Mouse (Mus musculus) E14TG2a.4 (cell line): ENCODE measurements around the gene Spef1.

Experiments
- H3K27me3 ChIP-seq: 2 replicates; pipeline ENCODE4 v1.6.1; 2014; ENCODE audit warnings: low read length, control low read depth; ENCODE audit not compliant: insufficient read depth
- H3K36me3 ChIP-seq: 2 replicates; pipeline ENCODE4 v1.6.1; 2014; ENCODE audit warnings: low read length, control low read depth; ENCODE audit not compliant: insufficient read depth
- H3K4me1 ChIP-seq: replicated peaks from 2 replicates; pipeline ENCODE4 v1.6.1; 2014; ENCODE audit warnings: low read depth, low read length, control low read depth
- H3K4me3 ChIP-seq: replicated peaks from 2 replicates; pipeline ENCODE4 v1.5.1; 2014; ENCODE audit warnings: mild to moderate bottlenecking, low read length
- H3K9me3 ChIP-seq: 2 replicates; pipeline ENCODE4 v1.6.1; 2014; ENCODE audit warnings: low read length, control low read depth
- CTCF ChIP-seq: conservative IDR thresholded peaks from 2 replicates; pipeline ENCODE4 v1.5.1; 2014; ENCODE audit warnings: low read length
- NANOG ChIP-seq: IDR thresholded peaks from 2 replicates; pipeline ENCODE4 v1.6.1; 2014; ENCODE audit warnings: borderline replicate concordance, low read length, mixed read lengths
- POU5F1 ChIP-seq: IDR thresholded peaks from 2 replicates; pipeline ENCODE4 v1.6.1; 2014; ENCODE audit warnings: low read length, borderline replicate concordance

Gene Spef1

DNA sequence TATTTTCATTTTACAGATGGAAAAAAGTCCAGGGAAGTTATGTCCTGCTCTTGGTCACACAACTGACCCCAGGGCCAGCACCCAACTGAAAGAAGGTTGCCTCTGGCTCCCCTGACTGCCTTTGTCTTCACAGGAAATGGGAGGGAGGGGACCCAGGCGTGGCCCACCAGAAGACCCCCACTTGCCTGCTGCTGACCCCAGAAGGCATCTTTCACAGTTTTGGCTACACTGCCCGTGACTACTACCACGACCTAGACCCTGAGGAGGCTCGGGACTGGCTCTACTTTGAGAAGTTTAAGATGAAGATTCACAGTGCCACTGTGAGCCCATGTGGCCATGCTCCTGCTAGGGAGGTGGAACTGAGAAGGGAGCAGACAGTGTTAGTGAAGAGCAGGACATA, 48.8 kb downstream of the Spef1 start:
- TF ChIP-seq CTCF (no peak), POU5F1 (no peak), NANOG (no peak)
- Histone ChIP-seq H3K36me3 (peaks cover 2% of the 10 kb centered on the region), H3K9me3 (no peaks in the 10 kb centered on the region), H3K4me1 (peaks cover 55% of the 10 kb centered on the region), H3K4me3 (no peak overlapping the region), H3K27me3 (peaks cover 25% of the 10 kb centered on the region)

- TF ChIP-seq POU5F1 (no peak), NANOG (no peak), CTCF (no peak)
- no peaks in the 10 kb centered on the region; the same call in 1 of the 2 replicates for H3K27me3 ChIP-seq
Measured at GRCm38 (mm10) chr2:131135521-131136139, 51.5 kb downstream of the Spef1 start.

DNA sequence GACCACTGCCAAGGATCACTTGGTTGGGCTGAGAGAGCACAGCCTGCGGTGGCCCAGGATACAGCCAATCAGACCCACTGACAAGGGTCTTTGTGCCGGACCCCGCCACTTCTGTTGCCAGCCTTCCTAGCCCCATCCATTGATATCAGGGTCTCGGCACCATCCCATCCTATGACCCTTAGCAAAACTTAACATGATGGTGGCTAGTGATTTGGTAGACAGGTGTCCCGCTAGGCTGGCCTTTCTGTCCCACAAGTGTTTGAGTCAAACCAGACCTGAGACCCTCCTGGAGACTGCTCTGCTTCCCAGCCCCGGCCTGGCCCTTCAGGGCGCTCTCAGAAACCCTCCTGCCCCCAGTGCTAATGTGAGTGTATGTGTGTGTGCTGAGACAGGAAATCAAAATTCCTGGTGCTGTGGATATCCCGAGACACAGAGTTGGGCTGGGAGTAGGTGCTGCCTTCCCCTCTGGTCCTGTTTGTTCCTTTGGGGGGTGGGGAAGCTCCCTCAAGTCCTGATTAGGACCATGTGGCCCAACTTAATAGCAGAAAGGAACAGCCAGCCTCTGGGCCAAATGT, 52.2 kb downstream of the Spef1 start:
- Histone ChIP-seq H3K9me3 (no peaks in the 10 kb centered on the region), H3K36me3 (no peaks in the 10 kb centered on the region), H3K27me3 (no peaks in the 10 kb centered on the region; the same call in 1 of the 2 replicates), H3K4me3 (peak overlapping the region; percentile 45), H3K4me1 (peaks cover 34% of the 10 kb centered on the region)
- TF ChIP-seq NANOG (no peak), POU5F1 (no peak), CTCF (no peak)

More at GRCm38 (mm10) chr2:131135521-131136139, 51.5 kb downstream of the Spef1 start:
- H3K9me3 ChIP-seq = no peaks in the 10 kb centered on the region
- H3K4me3 ChIP-seq = no peak overlapping the region; the same call in 1 of the 2 replicates
- H3K4me1 ChIP-seq = peaks cover 38% of the 10 kb centered on the region
- H3K36me3 ChIP-seq = no peaks in the 10 kb centered on the region

DNA sequence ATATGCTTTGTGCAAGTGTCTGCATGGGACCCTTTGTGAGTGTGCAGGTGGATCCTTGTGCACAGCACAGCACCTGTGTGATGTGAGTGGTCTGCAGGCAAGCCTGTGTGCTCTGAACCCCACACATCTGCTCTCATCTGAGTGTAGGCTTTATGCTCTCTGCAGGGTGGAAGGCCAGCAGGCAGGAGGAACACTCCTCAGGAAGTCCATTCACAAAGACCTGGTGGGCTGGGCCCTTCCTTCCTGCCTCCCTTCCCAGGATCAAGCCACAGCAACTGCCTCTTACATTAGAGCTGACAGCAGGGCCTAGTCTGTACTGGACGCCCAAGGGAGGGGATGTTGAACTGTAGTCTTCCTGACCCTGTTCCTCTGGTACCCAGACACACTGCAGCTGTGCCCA, 52.7 kb downstream of the Spef1 start:
- Histone ChIP-seq H3K36me3 (no peaks in the 10 kb centered on the region), H3K4me1 (peaks cover 33% of the 10 kb centered on the region), H3K27me3 (peaks cover 2% of the 10 kb centered on the region; the same call in 1 of the 2 replicates), H3K4me3 (peak overlapping the region; percentile 45), H3K9me3 (no peaks in the 10 kb centered on the region)
- TF ChIP-seq CTCF = no peak
- TF ChIP-seq NANOG = no peak
- TF ChIP-seq POU5F1 = no peak

DNA sequence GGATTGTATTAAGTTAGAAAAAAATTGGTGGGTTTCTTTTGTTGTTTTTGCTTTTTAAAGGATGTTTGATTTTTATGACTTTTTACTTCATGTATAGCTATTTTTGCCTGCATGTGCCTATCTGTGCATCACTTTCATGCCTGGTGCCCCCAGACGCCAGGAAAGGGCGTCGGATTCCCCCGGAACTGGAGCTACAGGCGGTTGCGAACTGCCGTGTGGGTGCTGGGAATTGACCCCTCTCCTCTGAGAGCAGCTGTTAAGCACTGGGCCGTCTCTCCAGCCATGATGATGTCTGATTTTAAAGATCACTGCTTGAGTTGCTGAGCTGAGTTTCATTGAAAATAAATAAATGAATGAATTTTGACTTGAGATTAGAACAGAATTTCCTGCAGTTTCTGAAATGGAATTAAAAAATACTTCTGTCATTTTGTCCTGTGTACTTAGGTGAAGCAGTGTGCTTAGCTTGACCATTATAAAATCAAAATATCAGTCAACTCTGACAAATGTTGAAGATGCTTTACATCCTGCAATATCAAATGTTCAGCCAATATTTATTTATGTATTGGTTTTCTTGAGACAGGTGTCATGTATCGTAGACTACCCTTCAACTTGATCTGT, 54.0 kb downstream of the Spef1 start, which contains the start of gene Gm11037:
Gene Gm11037 (plus strand): TSS at position 568 of the 618 bp plus-strand sequence.
- peaks cover 30% of the 10 kb centered on the region for H3K4me1 ChIP-seq
- TF ChIP-seq NANOG (no peak), POU5F1 (no peak)
- H3K36me3 ChIP-seq = no peaks in the 10 kb centered on the region
- H3K4me3 ChIP-seq = peak within 1 kb of the TSS; percentile 45; the same call in 1 of the 2 replicates
- peaks cover 15% of the 10 kb centered on the region for H3K27me3 ChIP-seq
- no peaks in the 10 kb centered on the region for H3K9me3 ChIP-seq

DNA sequence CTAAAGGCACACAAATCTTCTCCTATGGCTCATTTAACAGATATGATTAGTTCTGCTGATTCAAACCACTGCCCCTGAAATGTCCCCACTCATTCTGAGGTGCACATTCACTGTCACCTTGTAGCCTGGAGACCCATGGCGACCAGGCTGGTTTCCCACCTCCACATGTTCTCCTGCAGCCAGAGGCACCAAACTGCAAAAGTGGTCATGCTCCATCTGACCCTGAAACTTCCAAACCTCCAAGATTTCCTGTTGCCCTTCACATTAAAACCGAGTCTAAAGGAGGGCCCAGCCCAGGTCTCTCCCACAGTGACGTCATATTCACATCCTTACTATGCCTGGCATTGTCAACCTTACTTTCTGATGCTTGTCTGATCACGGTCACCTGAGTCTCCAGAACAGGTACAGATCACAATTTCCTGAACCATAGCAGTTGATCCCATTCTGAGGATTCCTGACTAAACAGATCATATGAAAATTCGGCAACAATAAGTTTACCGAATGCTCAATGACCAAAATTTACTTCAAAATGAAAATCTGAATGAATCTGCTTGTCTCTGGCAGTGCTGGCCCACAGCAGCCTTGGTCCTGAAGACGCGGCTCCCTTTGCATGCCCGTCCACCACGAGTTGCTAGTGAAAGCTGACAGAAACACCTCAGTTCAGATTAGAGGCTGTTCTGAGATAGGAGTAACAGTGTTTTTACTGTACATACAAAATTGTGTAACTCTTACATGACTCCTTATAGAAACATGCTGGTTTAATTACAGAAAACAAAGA, 54.8 kb downstream of the Spef1 start:
- TF ChIP-seq NANOG (no peak), CTCF (no peak), POU5F1 (no peak)

DNA sequence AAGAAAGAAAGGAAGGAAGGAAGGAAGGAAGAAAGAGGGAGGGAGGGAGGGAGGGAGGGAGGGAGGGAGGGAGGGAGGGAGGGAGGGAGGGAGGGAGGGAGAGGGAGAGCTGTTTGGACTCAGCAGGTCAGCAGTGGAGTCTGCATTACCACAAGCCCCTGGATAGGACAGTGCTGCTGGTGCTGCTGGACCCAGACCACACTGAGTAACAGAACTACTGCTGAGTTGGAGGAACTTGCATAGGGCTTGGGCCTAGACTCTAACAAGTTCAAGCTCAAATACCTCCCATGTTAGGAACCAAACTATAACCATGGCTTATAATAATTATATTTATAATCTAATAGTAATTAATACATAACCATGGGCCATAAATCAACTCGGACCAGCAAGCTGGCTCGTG, 56.2 kb downstream of the Spef1 start:
- H3K27me3 ChIP-seq = peaks cover 37% of the 10 kb centered on the region
- H3K36me3 ChIP-seq = no peaks in the 10 kb centered on the region
- no peak for TF ChIP-seq NANOG
- no peak for TF ChIP-seq CTCF
- TF ChIP-seq POU5F1 = no peak
- H3K4me3 ChIP-seq = no peak overlapping the region
- peaks cover 46% of the 10 kb centered on the region for H3K4me1 ChIP-seq
- H3K9me3 ChIP-seq = no peaks in the 10 kb centered on the region

More for the DNA sequence above, 54.8 kb downstream of the Spef1 start:
- Histone ChIP-seq H3K4me1 (peaks cover 36% of the 10 kb centered on the region), H3K36me3 (no peaks in the 10 kb centered on the region), H3K27me3 (peaks cover 22% of the 10 kb centered on the region), H3K9me3 (no peaks in the 10 kb centered on the region), H3K4me3 (no peak overlapping the region)

- no peak for TF ChIP-seq NANOG
- TF ChIP-seq POU5F1 = no peak
- TF ChIP-seq CTCF = no peak
Measured at GRCm38 (mm10) chr2:131129836-131130235, 57.2 kb downstream of the Spef1 start.

More at GRCm38 (mm10) chr2:131129836-131130235, 57.2 kb downstream of the Spef1 start:
- H3K4me1 ChIP-seq = peaks cover 38% of the 10 kb centered on the region
- H3K36me3 ChIP-seq = no peaks in the 10 kb centered on the region
- H3K4me3 ChIP-seq = no peak overlapping the region
- peaks cover 46% of the 10 kb centered on the region for H3K27me3 ChIP-seq
- H3K9me3 ChIP-seq = no peaks in the 10 kb centered on the region
